Mouse (Mus musculus): ENCODE measurements around the gene Gm20521. TPM values are rescaled to one million over a fixed set of nuclear protein-coding genes. Genes with fewer than 3 reads are reported as not detected.

Gm20521 gene
- not detected for polyA plus RNA-seq (2014; fragmentation: Illumina TruSeq; extraction: RNeasy Lipid Tissue Mini Kit (QIAGEN cat#74804); ENCODE audit: low read depth, low replicate concordance)

DNA sequence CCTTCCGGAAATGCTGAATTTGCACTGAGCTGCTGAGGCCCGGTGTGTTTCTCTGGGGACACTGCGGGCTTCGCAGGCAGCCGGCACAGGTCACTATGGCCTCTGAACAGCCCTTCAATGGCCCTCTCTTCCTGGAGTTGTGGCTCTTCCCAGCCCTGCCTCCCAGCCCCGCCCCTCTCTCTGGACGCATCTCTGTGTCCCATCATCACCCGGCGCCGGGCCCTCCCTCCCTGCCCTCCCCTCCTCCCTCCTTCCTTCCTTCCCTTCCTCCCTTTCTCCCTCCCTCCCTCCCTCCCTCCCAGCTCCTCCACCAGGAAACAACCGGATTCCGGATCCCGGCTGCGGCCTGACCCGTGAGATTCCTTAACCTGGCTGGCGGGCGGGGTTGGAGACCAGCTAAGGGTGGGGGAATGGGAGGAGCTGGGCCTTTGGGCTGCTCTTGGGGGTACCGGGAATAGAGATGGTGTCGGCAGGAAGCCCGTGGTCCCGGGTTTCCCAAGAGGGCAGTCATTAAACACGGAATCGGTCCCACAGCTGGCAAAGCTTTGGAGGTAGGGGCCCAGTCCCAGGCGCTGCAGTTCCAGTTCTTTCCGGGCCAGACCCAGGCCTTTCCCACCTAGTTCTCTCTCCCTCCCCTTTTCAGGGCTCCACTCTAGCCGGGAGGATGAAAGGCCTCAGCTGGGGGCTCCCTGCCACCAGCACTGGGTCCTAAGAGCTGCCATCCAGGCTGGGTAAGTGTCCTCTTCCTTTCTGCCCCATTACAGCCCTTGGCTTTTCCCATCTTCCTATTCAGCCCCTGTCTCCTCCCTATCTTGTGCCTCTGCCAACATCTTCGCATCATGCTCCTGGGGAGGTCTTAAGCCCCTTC, at the start of gene Gm20521, which contains the start of gene Bcl2l2:
TSS of gene Gm20521 (plus strand) at position 288 of the 868 bp plus-strand sequence.
TSS of gene Bcl2l2 (plus strand) at position 224 of the 868 bp plus-strand sequence.

GRCm38 (mm10) chr14:54870861-54871260, 12.4 kb upstream of the Gm20521 start, which contains the start of gene Homez:
Homez (minus strand) TSS chr14:54870961.

GRCm38 (mm10) chr14:54877048-54877715, 6.1 kb upstream of the Gm20521 start, which contains the start of gene Ppp1r3e:
Ppp1r3e (minus strand) TSS chr14:54877550.

DNA sequence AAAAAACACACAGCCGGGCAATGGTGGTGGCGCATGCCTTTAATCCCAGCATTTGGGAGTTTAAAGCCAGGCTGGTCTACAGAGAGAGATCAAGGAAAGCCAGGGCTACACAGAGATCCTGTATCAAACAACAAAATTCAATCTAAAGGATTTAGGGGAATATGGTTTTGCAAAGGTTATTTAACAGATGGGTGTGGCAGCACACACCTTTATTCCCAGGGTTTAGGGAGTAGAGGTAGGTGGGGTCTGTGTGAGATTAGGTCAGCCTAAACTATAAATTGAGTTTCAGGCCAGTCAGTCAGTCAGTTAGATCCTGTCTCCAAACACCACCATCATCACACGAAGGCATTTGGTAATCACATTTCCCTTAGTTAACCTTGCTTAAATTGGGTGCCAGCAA, 9.0 kb downstream of the Gm20521 start, which contains the start of gene Pabpn1:
TSS of gene Pabpn1 (plus strand) at position 301 of the 400 bp plus-strand sequence.

GRCm38 (mm10) chr14:54912886-54913285, 29.6 kb downstream of the Gm20521 start, which contains the start of gene Slc22a17:
Slc22a17 (minus strand) TSS chr14:54913132.

DNA sequence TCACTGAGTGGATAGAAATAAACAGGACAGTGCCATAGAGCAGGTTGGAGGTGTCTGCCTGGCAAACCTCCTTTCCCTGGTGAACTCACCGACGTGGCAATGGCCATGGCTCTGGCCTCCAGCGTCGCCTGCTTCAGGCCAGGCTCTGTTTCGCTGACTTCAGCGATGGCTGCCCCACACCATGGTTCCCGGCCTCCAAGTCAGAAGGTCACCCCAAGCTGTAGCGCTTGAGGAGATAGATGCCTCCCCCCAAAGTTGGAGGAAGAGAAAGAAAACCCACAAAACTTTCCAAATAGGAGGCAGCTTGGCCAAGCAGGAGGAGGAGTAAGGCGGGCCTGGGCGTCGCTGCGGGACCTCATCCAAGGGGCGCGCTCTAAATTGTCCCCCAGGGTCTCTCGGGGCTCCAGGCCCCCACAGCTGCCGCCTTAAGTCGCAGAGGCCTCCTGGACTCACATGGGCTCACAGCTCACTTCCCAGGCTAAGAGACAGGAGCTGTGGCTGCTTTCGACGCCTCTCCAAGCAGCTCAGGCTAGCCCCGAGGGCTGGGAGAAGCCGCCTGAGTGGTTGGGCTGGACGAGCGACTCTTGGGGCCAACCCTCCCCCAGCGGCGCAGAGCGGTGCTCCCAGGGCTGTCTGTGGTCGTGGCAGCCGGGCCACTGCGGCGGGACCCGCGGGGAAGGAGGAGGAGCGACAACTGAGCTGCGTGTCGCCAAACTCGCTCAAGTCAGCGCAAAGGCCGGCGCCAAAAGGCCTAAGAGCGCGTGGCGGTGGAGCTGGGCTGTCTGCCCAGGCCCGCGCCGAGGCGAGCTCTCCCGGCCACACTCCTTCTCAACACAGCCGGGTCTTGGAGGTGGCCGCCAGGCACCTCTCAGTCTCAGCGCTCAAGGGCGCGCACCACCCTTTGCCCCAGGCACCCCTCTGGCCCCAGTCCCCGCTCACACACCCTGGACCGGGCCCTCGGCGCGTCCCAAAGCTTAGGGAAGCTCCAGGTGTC, 42.4 kb downstream of the Gm20521 start, which contains the start of gene Efs:
TSS of gene Efs (minus strand) at position 778 of the 994 bp plus-strand sequence.

DNA sequence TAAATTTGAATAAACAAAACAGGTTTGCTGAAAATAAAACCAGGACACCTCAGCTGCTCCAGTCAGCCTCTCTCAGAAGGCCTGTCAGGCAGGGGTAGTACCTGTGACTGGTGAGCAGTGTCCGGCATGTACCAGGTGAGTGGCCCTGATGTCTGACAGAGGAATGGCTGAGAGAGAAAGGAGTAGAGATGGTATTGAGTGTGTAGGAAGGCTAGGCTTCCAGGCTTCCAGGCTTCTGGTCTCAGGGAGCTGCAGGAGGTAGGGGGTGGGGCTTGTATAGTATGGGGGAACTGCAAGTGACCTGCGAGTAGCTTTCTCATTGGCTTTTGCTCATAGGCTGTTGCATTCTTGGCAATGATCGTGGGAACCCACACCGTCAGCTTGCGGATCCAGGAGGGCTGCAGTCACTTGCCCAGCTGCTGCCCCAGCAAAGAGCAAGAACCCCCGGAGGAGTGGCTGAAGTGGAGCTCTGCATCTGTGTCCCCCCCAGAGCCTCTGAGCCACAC, 49.5 kb downstream of the Gm20521 start, which contains the start of gene Il25:
TSS of gene Il25 (plus strand) at position 51 of the 506 bp plus-strand sequence.

DNA sequence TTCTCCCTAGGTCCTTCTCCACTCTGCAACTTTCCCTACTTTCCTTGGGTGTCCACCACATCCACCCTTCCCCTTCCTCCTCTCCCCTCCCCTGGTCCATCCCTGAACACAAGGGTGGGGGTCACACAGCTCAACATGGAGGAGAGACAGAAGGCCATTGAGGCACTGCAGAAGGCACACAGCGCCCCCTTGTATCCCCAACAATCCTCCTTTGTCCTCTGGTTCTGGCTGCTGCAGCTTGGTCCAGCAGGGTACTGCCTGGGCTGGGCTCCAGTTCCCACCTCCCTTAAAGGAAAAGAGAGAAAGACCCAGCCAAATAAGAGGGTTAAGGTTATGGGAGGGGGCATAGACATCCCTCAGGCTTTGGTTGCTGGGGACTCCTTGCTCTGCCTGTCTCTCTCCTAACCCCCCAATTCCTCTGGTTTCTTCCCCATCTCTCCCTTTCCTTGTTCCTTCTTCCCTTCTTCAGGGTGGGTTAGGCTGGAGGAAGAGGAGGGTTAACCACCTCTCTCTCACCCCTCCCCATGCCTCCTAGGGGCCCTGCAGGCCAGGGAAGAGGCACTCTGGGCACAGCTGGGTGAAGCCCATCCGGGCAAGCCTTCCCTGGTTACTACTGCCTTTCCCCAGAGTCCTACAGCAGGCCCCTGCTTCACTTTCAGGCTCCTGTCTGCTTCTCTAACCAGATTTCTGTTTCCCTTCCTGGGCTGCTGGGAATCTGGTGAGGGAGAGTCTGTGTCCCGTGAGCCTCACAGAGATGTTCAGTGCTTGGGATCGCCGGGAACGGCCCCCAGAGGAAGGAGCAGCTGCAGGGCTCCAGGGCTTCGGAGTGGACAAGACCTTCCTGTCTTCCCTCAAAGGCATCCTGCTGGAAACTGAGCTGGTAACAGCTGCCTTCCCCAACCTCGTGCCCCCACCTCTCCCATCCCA, 52.9 kb downstream of the Gm20521 start, which contains the start of gene Cmtm5:
TSS of gene Cmtm5 (plus strand) at position 358 of the 927 bp plus-strand sequence.

Other genes with a start within 250 kb of the Gm20521 start
- not detected for gene Gm17606, start 242.5 kb upstream of the Gm20521 start, polyA plus RNA-seq (2014; fragmentation: Illumina TruSeq; extraction: RNeasy Lipid Tissue Mini Kit (QIAGEN cat#74804); ENCODE audit: low read depth, low replicate concordance)
- not detected for gene Cdh24, start 242.1 kb upstream of the Gm20521 start, polyA plus RNA-seq (2014; fragmentation: Illumina TruSeq; extraction: RNeasy Lipid Tissue Mini Kit (QIAGEN cat#74804); ENCODE audit: low read depth, low replicate concordance)
- 13.9 TPM for gene 1700123O20Rik, start 197.2 kb upstream of the Gm20521 start, polyA plus RNA-seq (2014; fragmentation: Illumina TruSeq; extraction: RNeasy Lipid Tissue Mini Kit (QIAGEN cat#74804); ENCODE audit: low read depth, low replicate concordance)
- 40.7 TPM for gene Acin1, start 196.5 kb upstream of the Gm20521 start, polyA plus RNA-seq (2014; fragmentation: Illumina TruSeq; extraction: RNeasy Lipid Tissue Mini Kit (QIAGEN cat#74804); ENCODE audit: low read depth, low replicate concordance)
- not detected for gene Gm29776, start 184.6 kb upstream of the Gm20521 start, polyA plus RNA-seq (2014; fragmentation: Illumina TruSeq; extraction: RNeasy Lipid Tissue Mini Kit (QIAGEN cat#74804); ENCODE audit: low read depth, low replicate concordance)
- gene Cebpe, start 171.3 kb upstream of the Gm20521 start, polyA plus RNA-seq (2014; fragmentation: Illumina TruSeq; extraction: RNeasy Lipid Tissue Mini Kit (QIAGEN cat#74804); ENCODE audit: low read depth, low replicate concordance): not detected
- 0.82 TPM for gene Slc7a8, start 101.5 kb upstream of the Gm20521 start, polyA plus RNA-seq (2014; fragmentation: Illumina TruSeq; extraction: RNeasy Lipid Tissue Mini Kit (QIAGEN cat#74804); ENCODE audit: low read depth, low replicate concordance)
- not detected for gene Rnf212b, start 69.3 kb upstream of the Gm20521 start, polyA plus RNA-seq (2014; fragmentation: Illumina TruSeq; extraction: RNeasy Lipid Tissue Mini Kit (QIAGEN cat#74804); ENCODE audit: low read depth, low replicate concordance)
- 3.0 TPM for gene Homez, start 12.5 kb upstream of the Gm20521 start, polyA plus RNA-seq (2014; fragmentation: Illumina TruSeq; extraction: RNeasy Lipid Tissue Mini Kit (QIAGEN cat#74804); ENCODE audit: low read depth, low replicate concordance)
- gene Ppp1r3e, start 5.9 kb upstream of the Gm20521 start, polyA plus RNA-seq (2014; fragmentation: Illumina TruSeq; extraction: RNeasy Lipid Tissue Mini Kit (QIAGEN cat#74804); ENCODE audit: low read depth, low replicate concordance): 4.6 TPM
- 7.7 TPM for gene Bcl2l2, start 64 bp upstream of the Gm20521 start, polyA plus RNA-seq (2014; fragmentation: Illumina TruSeq; extraction: RNeasy Lipid Tissue Mini Kit (QIAGEN cat#74804); ENCODE audit: low read depth, low replicate concordance)
- gene Pabpn1, start 9.1 kb downstream of the Gm20521 start, polyA plus RNA-seq (2014; fragmentation: Illumina TruSeq; extraction: RNeasy Lipid Tissue Mini Kit (QIAGEN cat#74804); ENCODE audit: low read depth, low replicate concordance): 42.0 TPM
- gene Slc22a17, start 29.7 kb downstream of the Gm20521 start, polyA plus RNA-seq (2014; fragmentation: Illumina TruSeq; extraction: RNeasy Lipid Tissue Mini Kit (QIAGEN cat#74804); ENCODE audit: low read depth, low replicate concordance): not detected
- not detected for gene Efs, start 42.7 kb downstream of the Gm20521 start, polyA plus RNA-seq (2014; fragmentation: Illumina TruSeq; extraction: RNeasy Lipid Tissue Mini Kit (QIAGEN cat#74804); ENCODE audit: low read depth, low replicate concordance)
- not detected for gene Il25, start 49.3 kb downstream of the Gm20521 start, polyA plus RNA-seq (2014; fragmentation: Illumina TruSeq; extraction: RNeasy Lipid Tissue Mini Kit (QIAGEN cat#74804); ENCODE audit: low read depth, low replicate concordance)
- not detected for gene Cmtm5, start 52.8 kb downstream of the Gm20521 start, polyA plus RNA-seq (2014; fragmentation: Illumina TruSeq; extraction: RNeasy Lipid Tissue Mini Kit (QIAGEN cat#74804); ENCODE audit: low read depth, low replicate concordance)
- not detected for gene Myh6, start 83.5 kb downstream of the Gm20521 start, polyA plus RNA-seq (2014; fragmentation: Illumina TruSeq; extraction: RNeasy Lipid Tissue Mini Kit (QIAGEN cat#74804); ENCODE audit: low read depth, low replicate concordance)
- gene Gm17428, start 93.5 kb downstream of the Gm20521 start, polyA plus RNA-seq (2014; fragmentation: Illumina TruSeq; extraction: RNeasy Lipid Tissue Mini Kit (QIAGEN cat#74804); ENCODE audit: low read depth, low replicate concordance): not detected
- not detected for gene Myh7, start 111.2 kb downstream of the Gm20521 start, polyA plus RNA-seq (2014; fragmentation: Illumina TruSeq; extraction: RNeasy Lipid Tissue Mini Kit (QIAGEN cat#74804); ENCODE audit: low read depth, low replicate concordance)
- 6.7 TPM for gene Ngdn, start 132.0 kb downstream of the Gm20521 start, polyA plus RNA-seq (2014; fragmentation: Illumina TruSeq; extraction: RNeasy Lipid Tissue Mini Kit (QIAGEN cat#74804); ENCODE audit: low read depth, low replicate concordance)
- gene Zfhx2, start 208.9 kb downstream of the Gm20521 start, polyA plus RNA-seq (2014; fragmentation: Illumina TruSeq; extraction: RNeasy Lipid Tissue Mini Kit (QIAGEN cat#74804); ENCODE audit: low read depth, low replicate concordance): 0.48 TPM
- gene Thtpa, start 211.3 kb downstream of the Gm20521 start, polyA plus RNA-seq (2014; fragmentation: Illumina TruSeq; extraction: RNeasy Lipid Tissue Mini Kit (QIAGEN cat#74804); ENCODE audit: low read depth, low replicate concordance): 10.6 TPM
- 2.4 TPM for gene Ap1g2, start 223.2 kb downstream of the Gm20521 start, polyA plus RNA-seq (2014; fragmentation: Illumina TruSeq; extraction: RNeasy Lipid Tissue Mini Kit (QIAGEN cat#74804); ENCODE audit: low read depth, low replicate concordance)
- not detected for gene Jph4, start 233.5 kb downstream of the Gm20521 start, polyA plus RNA-seq (2014; fragmentation: Illumina TruSeq; extraction: RNeasy Lipid Tissue Mini Kit (QIAGEN cat#74804); ENCODE audit: low read depth, low replicate concordance)